Mouse (Mus musculus) olfactory bulb, adult 2 months (tissue): ENCODE measurements around the gene Atg9b.

Experiments
- CTCF ChIP-seq: fragments of 200-500 bp; IDR thresholded peaks from 2 replicates; pipeline ENCODE4 v1.5.1; 2012; ENCODE audit warnings: low read depth, mild to moderate bottlenecking, low read length, moderate library complexity; ENCODE audit not compliant: insufficient read depth
- POLR2A ChIP-seq: fragments of 200-500 bp; IDR thresholded peaks from 2 replicates; pipeline ENCODE4 v1.6.1; 2012; ENCODE audit warnings: mild to moderate bottlenecking, low read depth, low read length, moderate library complexity; ENCODE audit not compliant: insufficient read depth

GRCm38 (mm10) chr5:24351701-24352171 is 40.2 kb downstream of the Atg9b start:
- TF ChIP-seq POLR2A, result peak; percentile 57; the same call in 1 of the 2 replicates
- no peak for TF ChIP-seq CTCF
